Mouse (Mus musculus): ENCODE data around the gene Uhrf1.

Uhrf1 gene

GRCm38 (mm10) chr17:56276643-56277566 lies 26.2 kb upstream of the Uhrf1 start, which contains the start of gene Ticam1:
TSS of gene Ticam1 (minus strand) at chr17:56276786.
- DNase-seq = peak; percentile 95

- DNase-seq = no peak
These were observed 25.6 kb upstream of the Uhrf1 start for GRCm38 (mm10) chr17:56277567-56277893.

DNA sequence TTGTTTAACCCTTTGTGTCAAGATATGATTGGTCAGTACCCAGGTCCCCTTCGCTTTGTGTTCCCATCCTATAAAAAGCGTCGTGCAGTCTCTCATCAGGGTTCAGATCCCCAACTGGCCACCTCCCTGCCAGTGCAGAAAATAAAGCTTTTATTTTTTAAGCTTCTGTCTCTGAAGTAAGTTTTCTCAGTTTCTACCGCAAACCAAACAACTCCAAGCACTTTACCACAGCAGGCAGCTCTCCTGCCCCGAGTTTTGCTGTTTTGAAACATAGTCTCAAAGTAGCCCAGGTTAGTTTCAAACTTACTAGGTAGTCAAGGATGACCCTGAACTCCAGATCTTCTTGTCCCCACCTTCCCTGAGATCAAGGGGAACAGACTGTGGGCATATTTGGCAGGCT lies 24.8 kb upstream of the Uhrf1 start:
- DNase-seq = no peak

DNA sequence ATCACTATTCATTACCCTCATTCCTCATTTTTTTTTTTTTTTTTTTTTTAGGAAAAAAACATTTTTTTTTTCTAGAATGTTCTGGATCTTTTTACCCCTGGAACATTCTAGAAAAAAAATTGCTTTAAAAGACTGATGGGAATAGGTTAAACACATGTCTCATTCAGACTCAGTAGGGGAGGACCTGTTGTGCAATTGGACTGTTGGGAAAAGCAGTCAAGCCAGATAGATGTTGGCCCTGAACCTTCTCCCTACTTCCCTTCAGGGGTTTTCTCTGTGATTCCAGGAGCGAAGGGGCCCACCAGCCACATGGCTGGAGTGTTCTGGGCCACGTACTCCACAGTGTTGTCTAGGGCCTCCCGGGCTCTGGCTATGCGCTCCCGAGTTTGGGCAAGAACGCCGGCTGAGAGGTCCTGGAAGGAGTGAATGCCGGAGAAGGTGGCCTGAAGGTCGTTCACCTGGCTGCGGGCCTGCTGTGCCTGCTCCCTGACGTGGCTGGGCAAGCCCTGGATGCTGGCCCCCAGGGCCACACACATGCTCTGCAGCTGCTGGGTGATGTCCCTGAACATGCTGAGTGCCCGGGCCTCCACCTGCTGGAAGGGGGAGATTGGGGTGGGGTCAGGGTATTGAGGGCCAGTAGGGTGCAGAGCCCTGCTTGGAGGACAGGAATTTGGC lies 23.5 kb upstream of the Uhrf1 start:
- no peak for DNase-seq

DNA sequence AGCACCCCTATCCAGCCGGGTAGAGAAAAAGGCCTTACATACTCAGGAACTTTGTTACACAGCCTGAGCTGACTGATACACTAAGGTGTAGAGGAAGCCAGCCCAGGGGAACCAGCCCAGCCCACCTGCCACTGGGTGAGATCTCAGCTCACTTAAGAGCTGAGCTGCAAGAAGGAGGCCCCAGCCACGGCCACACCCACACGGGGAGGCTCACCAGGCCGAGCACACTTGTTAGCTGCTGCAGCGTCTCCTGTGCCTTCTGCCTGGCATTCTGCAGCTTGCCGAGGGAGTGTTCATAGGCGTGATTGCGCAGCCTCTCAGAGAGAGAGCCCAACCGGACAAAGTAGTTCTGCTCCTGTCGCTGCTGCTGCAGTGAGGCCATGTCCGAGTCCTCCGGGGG lies 21.9 kb upstream of the Uhrf1 start:
- DNase-seq = no peak

- DNase-seq = no peak
These were observed 20.3 kb upstream of the Uhrf1 start for GRCm38 (mm10) chr17:56282802-56283201.

DNA sequence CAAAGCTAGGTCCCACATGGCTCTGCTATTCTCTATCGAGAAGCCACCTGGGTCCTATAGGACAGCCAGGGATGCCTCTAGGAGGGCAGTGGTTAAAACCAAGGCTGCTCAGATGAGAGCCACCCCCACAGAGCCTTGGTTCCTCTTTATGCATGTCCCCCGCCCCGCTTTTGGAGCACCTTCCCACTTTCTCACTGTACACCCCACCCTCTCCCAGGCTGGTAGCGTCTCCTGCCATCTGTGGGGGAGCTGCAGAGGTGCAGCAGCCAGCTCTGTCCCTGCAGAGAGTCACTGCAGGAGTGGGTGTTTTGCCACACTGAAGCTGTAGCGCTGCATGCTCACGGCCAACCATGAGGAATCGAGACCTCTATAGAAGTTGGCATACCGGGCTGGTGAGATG lies 19.8 kb upstream of the Uhrf1 start:
- no peak for DNase-seq

- DNase-seq = no peak
These were observed 17.1 kb upstream of the Uhrf1 start for GRCm38 (mm10) chr17:56285995-56286394.

DNA sequence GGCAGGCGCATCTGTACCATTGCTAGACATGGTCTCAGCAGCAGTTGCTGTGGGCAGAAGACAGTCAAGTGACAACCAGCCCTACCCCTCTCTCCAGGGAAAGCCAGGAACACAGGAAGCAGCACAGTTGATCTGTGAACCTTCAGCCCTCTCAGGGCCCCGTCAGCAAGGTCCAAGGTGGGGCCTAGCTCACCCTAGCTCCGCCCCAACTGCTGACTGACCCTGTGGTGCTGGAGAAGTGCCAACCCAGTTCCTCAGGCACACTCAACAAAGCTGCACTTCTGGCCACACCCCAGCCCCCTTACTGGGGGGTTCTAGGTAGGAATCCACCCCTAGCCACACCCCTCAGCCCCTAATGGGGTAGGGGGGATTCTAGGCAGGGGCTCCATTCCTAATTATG lies 15.3 kb upstream of the Uhrf1 start:
- peak; percentile 67 for DNase-seq

GRCm38 (mm10) chr17:56288866-56289265 lies 14.3 kb upstream of the Uhrf1 start:
- DNase-seq = no peak

DNA sequence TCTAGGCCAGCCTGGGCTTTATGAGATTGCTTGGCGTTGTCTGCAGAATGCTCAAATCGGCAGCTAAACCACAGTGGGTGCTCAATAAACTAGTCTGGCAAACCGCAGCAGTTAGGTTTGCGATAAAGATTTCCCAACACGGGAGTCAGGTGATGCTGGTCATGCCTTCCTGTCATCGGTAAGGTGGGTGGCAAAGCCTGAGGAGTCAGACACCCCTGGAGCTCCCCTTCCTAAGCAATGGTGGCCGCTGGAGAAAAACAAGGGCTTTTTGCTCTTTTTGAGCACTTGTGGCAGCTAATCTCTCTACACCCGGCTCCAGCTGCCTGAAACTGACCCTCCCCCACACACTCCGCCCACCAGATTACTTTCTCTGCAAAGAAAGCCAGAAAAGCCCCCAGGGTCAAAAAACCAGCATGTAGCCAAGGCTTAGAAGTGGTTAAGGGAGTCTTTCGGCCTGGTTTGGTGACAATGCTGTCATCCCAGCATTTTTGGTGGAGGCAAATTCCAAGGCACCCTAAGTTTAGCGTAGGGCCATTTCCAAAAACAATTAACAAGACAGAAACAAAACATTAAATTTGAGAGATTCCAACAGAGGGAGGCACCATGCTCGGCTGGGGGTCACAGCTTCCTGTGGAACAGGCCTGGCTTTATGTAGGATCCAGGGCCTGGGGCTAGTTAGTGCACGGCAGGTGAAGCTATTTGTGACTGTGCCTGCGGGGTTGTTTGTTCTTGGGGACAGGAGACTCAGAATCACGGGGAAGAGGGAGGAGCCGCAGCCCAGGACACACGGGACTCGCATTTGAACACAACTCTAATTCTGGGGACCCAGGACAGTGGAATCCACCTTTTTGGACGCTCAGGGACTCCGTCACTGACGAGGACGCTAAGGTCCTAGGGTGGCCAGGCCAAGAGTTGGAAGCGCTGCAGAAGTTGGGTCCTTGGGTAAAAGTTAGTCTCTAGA lies 13.5 kb upstream of the Uhrf1 start:
- DNase-seq = peak; percentile 87

- DNase-seq = peak; percentile 98
These were observed 12.5 kb upstream of the Uhrf1 start for GRCm38 (mm10) chr17:56290388-56291170.

DNA sequence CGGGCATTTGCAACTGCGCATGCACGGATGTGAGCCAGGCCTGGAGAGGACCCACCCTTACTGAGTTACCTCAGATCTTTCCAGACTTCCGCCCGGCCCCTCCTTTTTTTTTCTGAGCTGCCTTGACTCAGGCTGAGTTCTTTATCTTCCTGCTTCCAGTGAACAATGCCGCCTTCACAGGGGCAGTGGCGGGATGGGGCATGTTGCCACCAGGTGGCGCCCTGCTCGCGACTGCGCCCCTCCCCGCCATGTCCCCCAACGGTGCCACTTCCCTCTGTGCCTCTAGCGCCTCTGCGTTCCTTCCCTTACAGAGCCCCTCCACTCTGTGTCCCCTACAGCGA lies 12.0 kb upstream of the Uhrf1 start:
- DNase-seq = peak; percentile 97

DNA sequence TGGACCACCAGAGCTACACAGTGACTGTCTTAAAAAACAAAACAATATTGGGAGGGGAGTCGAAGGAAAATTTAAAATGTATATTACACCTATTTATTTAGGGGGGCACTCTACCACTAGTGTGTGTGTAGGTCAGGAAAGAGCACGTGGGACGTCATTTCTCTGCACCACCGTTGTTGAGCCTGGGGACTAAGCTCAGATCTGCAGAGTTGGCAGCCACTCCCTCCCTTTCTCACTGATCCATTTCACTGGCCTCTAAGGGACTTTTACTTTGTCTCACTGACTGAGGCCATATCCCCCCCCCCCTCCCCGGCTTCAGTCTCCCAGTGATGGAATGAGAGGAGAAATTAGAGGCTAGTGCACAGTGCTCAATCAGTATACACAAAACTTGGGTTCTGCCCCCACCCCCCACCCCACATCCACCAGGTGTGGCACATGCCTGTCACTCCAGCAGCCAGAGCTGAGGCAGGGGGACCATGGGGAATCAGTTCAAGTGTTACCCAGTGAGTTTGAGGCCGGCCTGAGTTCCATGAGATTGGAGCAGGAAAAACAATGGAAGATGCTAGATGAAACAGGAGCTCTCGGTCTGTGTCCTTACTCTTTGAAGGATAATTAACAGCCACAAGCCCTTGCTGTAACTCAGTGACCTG lies 11.2 kb upstream of the Uhrf1 start:
- DNase-seq = no peak

- no peak for DNase-seq
These were observed 10.4 kb upstream of the Uhrf1 start, which contains the start of gene Plin3 for GRCm38 (mm10) chr17:56292531-56293222. TSS of gene Plin3 (minus strand) at chr17:56292873.

DNA sequence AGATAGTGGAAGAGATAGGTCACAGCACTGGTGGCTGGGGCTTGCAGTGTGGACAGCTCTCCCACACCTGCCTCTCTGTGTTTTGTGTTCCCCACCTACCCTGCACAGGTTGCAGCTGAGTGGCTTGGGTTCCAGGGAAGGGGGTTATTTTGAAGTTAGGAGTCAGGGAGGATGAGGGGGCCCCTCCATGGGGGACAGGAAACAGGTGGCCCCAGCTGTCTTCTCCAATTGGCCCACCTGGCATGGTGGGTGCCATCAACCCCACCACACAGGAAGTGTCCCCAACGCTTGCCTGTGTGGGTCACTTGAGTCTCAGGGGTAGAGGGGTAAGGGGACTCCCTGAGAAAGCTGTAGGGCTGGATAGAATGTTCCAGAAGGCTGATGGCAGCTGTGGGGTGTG lies 9.8 kb upstream of the Uhrf1 start:
- no peak for DNase-seq

GRCm38 (mm10) chr17:56294241-56294640 lies 8.9 kb upstream of the Uhrf1 start:
- no peak for DNase-seq

DNA sequence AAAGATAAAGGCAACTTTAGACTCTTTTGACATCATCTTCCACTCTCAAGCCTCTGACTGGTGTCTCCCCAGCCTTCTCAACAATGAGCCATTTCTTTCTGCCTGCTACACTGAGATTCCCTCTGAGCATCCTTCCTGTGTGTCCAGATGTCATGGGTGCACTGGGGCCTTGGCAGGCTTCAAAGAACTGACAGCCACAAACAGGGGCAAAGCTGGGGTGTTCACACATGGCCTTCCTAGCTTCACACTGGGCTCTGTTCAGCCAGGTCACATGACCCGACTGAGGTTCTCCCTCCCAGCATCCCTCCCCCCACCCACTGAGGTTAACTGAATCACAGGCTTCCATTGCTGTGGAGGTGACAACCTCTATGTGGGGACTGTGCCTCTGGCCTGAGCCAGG lies 6.9 kb upstream of the Uhrf1 start:
- DNase-seq = no peak

- DNase-seq = no peak
These were observed 4.9 kb upstream of the Uhrf1 start for GRCm38 (mm10) chr17:56298238-56298637.

GRCm38 (mm10) chr17:56300186-56300585 lies 2.9 kb upstream of the Uhrf1 start, which contains the start of gene Arrdc5:
TSS of gene Arrdc5 (minus strand) at chr17:56300286.
- DNase-seq = no peak

- DNase-seq = peak; percentile 34
These were observed 641 bp upstream of the Uhrf1 start for GRCm38 (mm10) chr17:56302363-56302996.
